Mouse (Mus musculus): ENCODE results near the gene Pik3r5. TPM values are rescaled to one million over a fixed set of nuclear protein-coding genes. Genes with fewer than 3 reads are reported as not detected.

Gene Pik3r5
- total and polyA plus RNA-seq, 3 experiments: 3.2 to 5.7 TPM; not detected in 1

GRCm38 (mm10) chr11:68400727-68401219, 31.1 kb upstream of the Pik3r5 start, which contains the start of gene Ntn1:
TSS of gene Ntn1 (minus strand) at chr11:68400823.
- no peak within 1 kb of the TSS for H3K9ac ChIP-seq (ENCODE audit: control insufficient read depth, low read depth, low read length, poor library complexity, severe bottlenecking)
- peaks cover 0 to 3% of the 10 kb centered on the region in 2 experiments; a peak in 3 of 4 replicates for H3K27me3 ChIP-seq (ENCODE audit: control insufficient read depth in 1 of 2, insufficient read depth in 2 of 2, low read length in 2 of 2)

GRCm38 (mm10) chr11:68401428-68401827, 30.5 kb upstream of the Pik3r5 start:
- Histone ChIP-seq H3K4me3 (ENCODE audit: control insufficient read depth in 1 of 2, insufficient read depth in 1 of 2, low read depth in 2 of 2, low read length in 2 of 2) (no peak overlapping the region), H3K9ac (ENCODE audit: control insufficient read depth, low read depth, low read length, poor library complexity, severe bottlenecking) (no peak overlapping the region), H3K27ac (ENCODE audit: control insufficient read depth, low read depth, low read length) (no peak overlapping the region), H3K27me3 (ENCODE audit: control insufficient read depth in 1 of 2, insufficient read depth in 2 of 2, low read length in 2 of 2) (peaks cover 0 to 3% of the 10 kb centered on the region in 2 experiments; a peak in 2 of 4 replicates), H3K9me3 (replicated peaks; ENCODE audit: insufficient read depth, low read length) (no peaks in the 10 kb centered on the region), H3K4me1 (ENCODE audit: control insufficient read depth in 1 of 2, insufficient read depth in 2 of 2, low read length in 2 of 2) (no peaks in the 10 kb centered on the region), H3K36me3 (ENCODE audit: control insufficient read depth in 1 of 2, insufficient read depth in 2 of 2, low read length in 2 of 2) (0 out of 4 replicates have a peak, but pooled peaks cover 0 to 2% of the 10 kb centered on the region in 2 experiments), H3K79me2 (ENCODE audit: control insufficient read depth, insufficient read depth, low read length, poor library complexity) (no peaks in the 10 kb centered on the region)
- DNase-seq (ENCODE audit: low read depth, low spot score): no peak
- TF ChIP-seq ZNF384 (IDR thresholded peaks at IDR 0.05; ENCODE audit: low read depth, low read length): no peak
- TF ChIP-seq RAD21 (IDR thresholded peaks at IDR 0.05; ENCODE audit: low read depth, low read length): no peak
- TF ChIP-seq NRF1 (IDR thresholded peaks at IDR 0.05; ENCODE audit: insufficient read depth, low read depth, low read length, poor library complexity, severe bottlenecking): no peak
- no peak for TF ChIP-seq JUND (IDR thresholded peaks at IDR 0.05; ENCODE audit: low read depth, low read length)
- TF ChIP-seq E2F4 (IDR thresholded peaks at IDR 0.05; ENCODE audit: borderline replicate concordance, low read depth, low read length): no peak
- TF ChIP-seq CHD2 (IDR thresholded peaks at IDR 0.05; ENCODE audit: low read length): no peak
- no peak for TF ChIP-seq UBTF (IDR thresholded peaks at IDR 0.05; ENCODE audit: borderline replicate concordance, insufficient read depth, low read depth, low read length)

More at GRCm38 (mm10) chr11:68400727-68401219, 31.1 kb upstream of the Pik3r5 start, which contains the start of gene Ntn1:
- DNase-seq (ENCODE audit: low read depth, low spot score): no peak
- Histone ChIP-seq H3K36me3 (ENCODE audit: control insufficient read depth in 1 of 2, insufficient read depth in 2 of 2, low read length in 2 of 2) (0 out of 4 replicates have a peak, but pooled peaks cover 0 to 2% of the 10 kb centered on the region in 2 experiments), H3K79me2 (ENCODE audit: control insufficient read depth, insufficient read depth, low read length, poor library complexity) (no peaks in the 10 kb centered on the region), H3K27ac (ENCODE audit: control insufficient read depth, low read depth, low read length) (no peak within 1 kb of the TSS), H3K9me3 (replicated peaks; ENCODE audit: insufficient read depth, low read length) (no peaks in the 10 kb centered on the region), H3K4me1 (ENCODE audit: control insufficient read depth in 1 of 2, insufficient read depth in 2 of 2, low read length in 2 of 2) (no peaks in the 10 kb centered on the region), H3K4me3 (ENCODE audit: control insufficient read depth in 1 of 2, insufficient read depth in 1 of 2, low read depth in 2 of 2, low read length in 2 of 2) (no peak within 1 kb of the TSS)
- TF ChIP-seq HCFC1 (IDR thresholded peaks at IDR 0.05; ENCODE audit: low read depth, low read length): no peak
- TF ChIP-seq MYC (IDR thresholded peaks at IDR 0.05; ENCODE audit: low read depth, low read length): no peak
- TF ChIP-seq SIN3A (IDR thresholded peaks at IDR 0.05; ENCODE audit: low read length): no peak
- TF ChIP-seq ZNF384 (IDR thresholded peaks at IDR 0.05; ENCODE audit: low read depth, low read length): no peak
- no peak for TF ChIP-seq ZMIZ1 (IDR thresholded peaks at IDR 0.05; ENCODE audit: low read depth, low read length)
- no peak for TF ChIP-seq MYB (IDR thresholded peaks at IDR 0.05; ENCODE audit: low read depth, low read length)
- TF ChIP-seq NELFE (IDR thresholded peaks at IDR 0.05; ENCODE audit: low read depth, low read length): no peak
- TF ChIP-seq TCF12 (IDR thresholded peaks at IDR 0.05; ENCODE audit: low read depth, low read length): no peak
- TF ChIP-seq BHLHE40 (IDR thresholded peaks at IDR 0.05; ENCODE audit: borderline replicate concordance, low read depth, low read length): no peak
- no peak for TF ChIP-seq RCOR1 (IDR thresholded peaks at IDR 0.05; ENCODE audit: low read depth, low read length)
- no peak for TF ChIP-seq MAZ (IDR thresholded peaks at IDR 0.05; ENCODE audit: low read depth, low read length)
- no peak for TF ChIP-seq CHD1 (IDR thresholded peaks at IDR 0.05; ENCODE audit: low read depth, low read length)
- no peak for TF ChIP-seq POLR2A (IDR thresholded peaks at IDR 0.05; ENCODE audit: control insufficient read depth in 1 of 2, insufficient read depth in 1 of 2, low read depth in 1 of 2, low read length in 2 of 2, poor library complexity in 1 of 2)
- TF ChIP-seq MAX (IDR thresholded peaks at IDR 0.05; ENCODE audit: low read length): no peak
